In genomic region chr16:20694781-20695180, GRCm38 (mm10) we compare ENCODE assay signal across 8 mouse cellular contexts. TPM values are rescaled to one million over a fixed set of nuclear protein-coding genes. Genes with fewer than 3 reads are reported as not detected.
A peak's percentile ranks its signal among the peaks of the same experiment; 100 is the strongest.
DNase-seq lines count a peak whose midpoint lies in the region; ATAC-seq and TF ChIP-seq lines count a peak whose summit lies in the region.

No protein-coding gene starts in this region.

- intact Hi-C loops in left cerebral cortex, adult 2 months (cut with DNase I): loop anchor here (1.0 kb wide), 1 partner anchor 22 kb away; no protein-coding TSS in a partner anchor

- WGBS in limb, embryonic 13.5 days: 82% methylated on average over 8 of the region's 8 CpGs
- WGBS in limb, embryonic 10.5 days: 82% methylated on average over 8 of the region's 8 CpGs
- WGBS in heart, embryonic 14.5 days: 66% methylated on average over 8 of the region's 8 CpGs
- 73% methylated on average over 8 of the region's 8 CpGs for WGBS in neural tube, embryonic 14.5 days

- no peak overlapping the region for H3K4me3 ChIP-seq in limb, embryonic 13.5 days
- no peak overlapping the region for H3K4me3 ChIP-seq in limb, embryonic 10.5 days
- peak overlapping the region; percentile 0 to 37; a peak in 1 of 4 replicates for H3K4me3 ChIP-seq in heart, embryonic 14.5 days (ENCODE audit: control insufficient read depth in 1 of 2, insufficient read depth in 1 of 2, low read depth in 1 of 2, low read length in 2 of 2)
- peak overlapping the region; percentile 72 for H3K4me3 ChIP-seq in left cerebral cortex, adult 2 months
- no peak overlapping the region for H3K4me3 ChIP-seq in neural tube, embryonic 14.5 days (ENCODE audit: low read depth, low read length)

- no peaks in the 10 kb centered on the region for H3K9me3 ChIP-seq in limb, embryonic 13.5 days
- no peaks in the 10 kb centered on the region for H3K9me3 ChIP-seq in limb, embryonic 10.5 days (replicated peaks)
- H3K9me3 ChIP-seq in heart, embryonic 14.5 days (ENCODE audit: control insufficient read depth, low read length): no peaks in the 10 kb centered on the region
- H3K9me3 ChIP-seq in neural tube, embryonic 14.5 days (ENCODE audit: control insufficient read depth, low read length): no peaks in the 10 kb centered on the region

- no peak for DNase-seq in limb, embryonic 10.5 days (ENCODE audit: low spot score)
- peak; percentile 50 to 66 for DNase-seq in cerebellum, postnatal 36 days
- DNase-seq in left cerebral cortex, adult 2 months (ENCODE audit: extremely low spot score in 1 of 2, low spot score in 2 of 2): peak in 1 of 2 experiments; percentile 67
- DNase-seq in adrenal gland, postnatal 4 days (ENCODE audit: low spot score in 2 of 2): no peak
- no peak for DNase-seq in Muller cell, postnatal 12 days (ENCODE audit: inconsistent ontology term)

- H3K4me1 ChIP-seq in limb, embryonic 13.5 days: peaks cover 40% of the 10 kb centered on the region
- peaks cover 51% of the 10 kb centered on the region for H3K4me1 ChIP-seq in limb, embryonic 10.5 days
- H3K4me1 ChIP-seq in heart, embryonic 14.5 days (ENCODE audit: control insufficient read depth in 2 of 2, insufficient read depth in 2 of 2, low read length in 2 of 2): peaks cover 18 to 19% of the 10 kb centered on the region in 2 experiments
- H3K4me1 ChIP-seq in neural tube, embryonic 14.5 days (ENCODE audit: control insufficient read depth, insufficient read depth, low read length): peaks cover 35% of the 10 kb centered on the region

- H3K9ac ChIP-seq in limb, embryonic 13.5 days: no peak overlapping the region
- 0 out of 2 replicates have a peak overlapping the region, but pooled peaks have one; percentile 62 for H3K9ac ChIP-seq in heart, embryonic 14.5 days (ENCODE audit: low read length)
- no peak overlapping the region for H3K9ac ChIP-seq in neural tube, embryonic 14.5 days (replicated peaks; ENCODE audit: low read depth, low read length)

- peak overlapping the region; percentile 77 for H3K4me2 ChIP-seq in limb, embryonic 13.5 days (replicated peaks)
- peak overlapping the region; percentile 65 for H3K4me2 ChIP-seq in heart, embryonic 14.5 days (ENCODE audit: low read length)
- H3K4me2 ChIP-seq in neural tube, embryonic 14.5 days (ENCODE audit: low read depth, low read length): no peak overlapping the region; the same call in 1 of the 2 replicates

- no peak for TF ChIP-seq CTCF in left cerebral cortex, adult 2 months (IDR thresholded peaks at IDR 0.05)

- no peak for ATAC-seq in limb, embryonic 13.5 days (ENCODE audit: low FRiP score, low read depth)
- no peak for ATAC-seq in heart, embryonic 14.5 days (ENCODE audit: insufficient number of reproducible peaks, insufficient read depth, low FRiP score, low read depth)
- ATAC-seq in neural tube, embryonic 14.5 days (ENCODE audit: low read depth): no peak

- H3K27me3 ChIP-seq in limb, embryonic 13.5 days: no peaks in the 10 kb centered on the region
- H3K27me3 ChIP-seq in limb, embryonic 10.5 days (ENCODE audit: low read depth, poor library complexity, severe bottlenecking): peaks cover 26% of the 10 kb centered on the region
- H3K27me3 ChIP-seq in heart, embryonic 14.5 days (ENCODE audit: control insufficient read depth, insufficient read depth, low read length): no peaks in the 10 kb centered on the region
- H3K27me3 ChIP-seq in neural tube, embryonic 14.5 days (ENCODE audit: control insufficient read depth, insufficient read depth, low read length): no peaks in the 10 kb centered on the region

- H3K27ac ChIP-seq in limb, embryonic 13.5 days: no peak overlapping the region
- no peak overlapping the region for H3K27ac ChIP-seq in limb, embryonic 10.5 days
- peak overlapping the region; percentile 34 to 72; a peak in 2 of 4 replicates for H3K27ac ChIP-seq in heart, embryonic 14.5 days (replicated peaks in 1 of 2; ENCODE audit: control insufficient read depth in 1 of 2, insufficient read depth in 1 of 2, low read depth in 2 of 2, low read length in 2 of 2)
- peak overlapping the region; percentile 88 for H3K27ac ChIP-seq in left cerebral cortex, adult 2 months
- peak overlapping the region; percentile 10; the same call in 1 of the 2 replicates for H3K27ac ChIP-seq in neural tube, embryonic 14.5 days (ENCODE audit: low read depth, low read length)

- peaks cover 32% of the 10 kb centered on the region for H3K36me3 ChIP-seq in limb, embryonic 13.5 days
- peaks cover 27% of the 10 kb centered on the region for H3K36me3 ChIP-seq in limb, embryonic 10.5 days
- peaks cover 43% of the 10 kb centered on the region for H3K36me3 ChIP-seq in heart, embryonic 14.5 days (ENCODE audit: control insufficient read depth, insufficient read depth, low read length)
- peaks cover 17% of the 10 kb centered on the region for H3K36me3 ChIP-seq in neural tube, embryonic 14.5 days (ENCODE audit: control insufficient read depth, insufficient read depth, low read length)

RNA-seq across cellular contexts. Expression of gene Fam131a, which starts 1.7 kb away (rescaled TPM):
- polyA plus RNA-seq in limb, embryonic 13.5 days (2015; fragmentation: Nextera tagmentation; extraction: Ambion mirVana): 8.5 and 10.4 TPM in 2 replicates
- polyA plus RNA-seq in limb, embryonic 10.5 days (2016; fragmentation: Nextera tagmentation; extraction: Ambion mirVana): 2.7 and 3.8 TPM in 2 replicates
- polyA plus RNA-seq in heart, embryonic 14.5 days (2014; fragmentation: Nextera tagmentation; extraction: Ambion mirVana): 7.1 and 7.2 TPM in 2 replicates
- 100 to 1,000 TPM; 320 to 343 TPM for total RNA-seq in left cerebral cortex, adult 2 months (2021)
- 42.5 and 48.2 TPM in 2 replicates for polyA plus RNA-seq in neural tube, embryonic 14.5 days (2014; fragmentation: Nextera tagmentation; extraction: Ambion mirVana)
- total RNA-seq in adrenal gland, postnatal 4 days (2021): 10 to 100 TPM; 14.4 to 15.4 TPM

RNA-seq across cellular contexts. Expression of gene Polr2h, which starts 22.7 kb away (rescaled TPM):
- polyA plus RNA-seq in limb, embryonic 13.5 days (2015; fragmentation: Nextera tagmentation; extraction: Ambion mirVana): 117 and 118 TPM in 2 replicates
- 148 and 173 TPM in 2 replicates for polyA plus RNA-seq in limb, embryonic 10.5 days (2016; fragmentation: Nextera tagmentation; extraction: Ambion mirVana)
- 53.2 and 58.4 TPM in 2 replicates for polyA plus RNA-seq in heart, embryonic 14.5 days (2014; fragmentation: Nextera tagmentation; extraction: Ambion mirVana)
- total RNA-seq in left cerebral cortex, adult 2 months (2021): 10 to 100 TPM; 22.5 to 28.6 TPM
- polyA plus RNA-seq in neural tube, embryonic 14.5 days (2014; fragmentation: Nextera tagmentation; extraction: Ambion mirVana): 91.4 and 100 TPM in 2 replicates
- 10 to 100 TPM; 39.8 to 41.0 TPM for total RNA-seq in adrenal gland, postnatal 4 days (2021)

RNA-seq across cellular contexts. Expression of gene Clcn2, which starts 22.8 kb away (rescaled TPM):
- polyA plus RNA-seq in limb, embryonic 13.5 days (2015; fragmentation: Nextera tagmentation; extraction: Ambion mirVana): 23.3 and 23.5 TPM in 2 replicates
- 14.1 and 18.5 TPM in 2 replicates for polyA plus RNA-seq in limb, embryonic 10.5 days (2016; fragmentation: Nextera tagmentation; extraction: Ambion mirVana)
- 4.0 and 5.1 TPM in 2 replicates for polyA plus RNA-seq in heart, embryonic 14.5 days (2014; fragmentation: Nextera tagmentation; extraction: Ambion mirVana)
- total RNA-seq in left cerebral cortex, adult 2 months (2021): 10 to 100 TPM; 74.8 to 79.3 TPM
- polyA plus RNA-seq in neural tube, embryonic 14.5 days (2014; fragmentation: Nextera tagmentation; extraction: Ambion mirVana): 30.7 and 31.3 TPM in 2 replicates
- 10 to 100 TPM; 49.6 to 57.3 TPM for total RNA-seq in adrenal gland, postnatal 4 days (2021)

RNA-seq across cellular contexts. Expression of gene Eif4g1, which starts 26.7 kb away (rescaled TPM):
- 175 and 183 TPM in 2 replicates for polyA plus RNA-seq in limb, embryonic 13.5 days (2015; fragmentation: Nextera tagmentation; extraction: Ambion mirVana)
- polyA plus RNA-seq in limb, embryonic 10.5 days (2016; fragmentation: Nextera tagmentation; extraction: Ambion mirVana): 267 and 277 TPM in 2 replicates
- 96.6 and 107 TPM in 2 replicates for polyA plus RNA-seq in heart, embryonic 14.5 days (2014; fragmentation: Nextera tagmentation; extraction: Ambion mirVana)
- total RNA-seq in left cerebral cortex, adult 2 months (2021): 100 to 1,000 TPM; 278 to 283 TPM
- polyA plus RNA-seq in neural tube, embryonic 14.5 days (2014; fragmentation: Nextera tagmentation; extraction: Ambion mirVana): 112 and 134 TPM in 2 replicates
- total RNA-seq in adrenal gland, postnatal 4 days (2021): 100 to 1,000 TPM; 400 to 415 TPM

RNA-seq across cellular contexts. Expression of gene Chrd, which starts 38.1 kb away (rescaled TPM):
- 9.1 and 9.3 TPM in 2 replicates for polyA plus RNA-seq in limb, embryonic 13.5 days (2015; fragmentation: Nextera tagmentation; extraction: Ambion mirVana)
- 0.41 and 1.6 TPM in 2 replicates for polyA plus RNA-seq in limb, embryonic 10.5 days (2016; fragmentation: Nextera tagmentation; extraction: Ambion mirVana)
- polyA plus RNA-seq in heart, embryonic 14.5 days (2014; fragmentation: Nextera tagmentation; extraction: Ambion mirVana): 0.67 and 0.70 TPM in 2 replicates
- 10 to 100 TPM; 50.5 to 56.3 TPM for total RNA-seq in left cerebral cortex, adult 2 months (2021)
- 6.6 and 7.0 TPM in 2 replicates for polyA plus RNA-seq in neural tube, embryonic 14.5 days (2014; fragmentation: Nextera tagmentation; extraction: Ambion mirVana)
- total RNA-seq in adrenal gland, postnatal 4 days (2021): 10 to 100 TPM; 14.8 to 17.1 TPM

Comparison
In these comparisons a context has a peak if more than half of its experiments do, and no peak if none do; other contexts are left out.
1. H3K27ac ChIP-seq: peak in heart, embryonic 14.5 days (2 of 2), left cerebral cortex, adult 2 months (single experiment) and neural tube, embryonic 14.5 days (single experiment); none in limb, embryonic 13.5 days (single experiment) and limb, embryonic 10.5 days (single experiment).
2. H3K4me3 ChIP-seq: peak in heart, embryonic 14.5 days (2 of 2) and left cerebral cortex, adult 2 months (single experiment); none in limb, embryonic 13.5 days (single experiment), limb, embryonic 10.5 days (single experiment) and neural tube, embryonic 14.5 days (single experiment).
3. DNase-seq: peak in cerebellum, postnatal 36 days (2 of 2); none in limb, embryonic 10.5 days (single experiment), adrenal gland, postnatal 4 days (0 of 2) and Muller cell, postnatal 12 days (single experiment).